Mouse (Mus musculus) CH12.LX (cell line): ENCODE measurements at regions not wholly inside any gene's neighbourhood (a gene's known extent, or its start where the extent isn't known, plus 50 kb on each side); places are given as distances from the start of the nearest gene placed in this dataset.

Source experiments
- DNase-seq: peaks from one replicate; pipeline ENCODE4 v3.0.0-alpha.2; 2013; ENCODE audit errors: extremely low read depth
- H3K27ac ChIP-seq: 2 replicates; pipeline ENCODE4 v1.5.1; 2012; ENCODE audit warnings: low read depth, mild to moderate bottlenecking, control low read depth, moderate library complexity; ENCODE audit not compliant: insufficient read depth
- H3K27me3 ChIP-seq: replicated peaks from 2 replicates; pipeline ENCODE3; 2012; ENCODE audit warnings: inconsistent platforms
- H3K36me3 ChIP-seq, 2 experiments: replicated peaks in 1 of 2; 2 replicates each; pipeline versions ENCODE3 to v1.6.1; 2012; ENCODE audit warnings: inconsistent platforms in 1 of 2, low read length in 1 of 2, mild to moderate bottlenecking in 1 of 2, mixed read lengths in 1 of 2, moderate library complexity in 1 of 2; ENCODE audit not compliant: control insufficient read depth in 1 of 2, insufficient read depth in 1 of 2
- H3K4me1 ChIP-seq, 2 experiments: 2 replicates each; pipeline ENCODE4 v1.6.1; 2012; ENCODE audit warnings: inconsistent platforms in 1 of 2, moderate library complexity in 1 of 2; ENCODE audit not compliant: insufficient read depth in 2 of 2, control insufficient read depth in 1 of 2
- H3K4me2 ChIP-seq: 2 replicates; pipeline ENCODE4 v1.6.1; 2012; ENCODE audit warnings: low read depth, mild to moderate bottlenecking, control low read depth; ENCODE audit not compliant: poor library complexity, insufficient read depth, severe bottlenecking
- H3K4me3 ChIP-seq, 3 experiments: fragments of 150-350 bp in 1 of 3; sonication (generic) in 1 of 3; replicated peaks in 1 of 3; 2 replicates each; pipeline versions ENCODE3 to v1.5.1; 2011 to 2012; ENCODE audit warnings: low read depth in 2 of 3, low read length in 2 of 3, mild to moderate bottlenecking in 2 of 3, moderate library complexity in 2 of 3, control low read depth in 1 of 3, improper control_type of control experiment in 1 of 3, inconsistent platforms in 1 of 3, mixed read lengths in 1 of 3; ENCODE audit not compliant: poor library complexity in 1 of 3
- H3K79me2 ChIP-seq: replicated peaks from 2 replicates; pipeline ENCODE4 v1.6.1; 2012; ENCODE audit warnings: mild to moderate bottlenecking, moderate library complexity; ENCODE audit not compliant: control insufficient read depth, poor library complexity, insufficient read depth, severe bottlenecking; ENCODE audit errors: extremely low read depth
- H3K9ac ChIP-seq: 2 replicates; pipeline ENCODE4 v1.6.1; 2012; ENCODE audit warnings: low read depth, mild to moderate bottlenecking, control low read depth, moderate library complexity; ENCODE audit not compliant: insufficient read depth
- H3K9me3 ChIP-seq: replicated peaks from 2 replicates; pipeline ENCODE3; 2012; ENCODE audit warnings: low read length, inconsistent platforms, mixed read lengths
- BHLHE40 ChIP-seq: IDR thresholded peaks from 2 replicates; pipeline ENCODE4 v1.6.1; 2011; ENCODE audit warnings: mild to moderate bottlenecking, low read depth, low read length, improper control_type of control experiment
- CTCF ChIP-seq, 2 experiments: IDR thresholded peaks in 1 of 2; conservative IDR thresholded peaks in 1 of 2; 2 replicates each; pipeline ENCODE4 v1.5.1; 2011 to 2012; ENCODE audit warnings: low read depth in 2 of 2, low read length in 2 of 2, improper control_type of control experiment in 1 of 2, inconsistent platforms in 1 of 2, mild to moderate bottlenecking in 1 of 2, moderate library complexity in 1 of 2
- ELF1 ChIP-seq: IDR thresholded peaks from 2 replicates; pipeline ENCODE4 v1.6.1; 2014; ENCODE audit warnings: low read depth, mild to moderate bottlenecking, inconsistent platforms, low read length, improper control_type of control experiment
- EP300 ChIP-seq: IDR thresholded peaks from 2 replicates; pipeline ENCODE4 v1.6.1; 2011; ENCODE audit warnings: low read length, improper control_type of control experiment
- ETS1 ChIP-seq: conservative IDR thresholded peaks from 2 replicates; pipeline ENCODE4 v1.6.1; 2012; ENCODE audit warnings: low read depth, mild to moderate bottlenecking, inconsistent platforms, low read length, improper control_type of control experiment, moderate library complexity
- GABPA ChIP-seq: IDR thresholded peaks from 2 replicates; pipeline ENCODE4 v1.6.1; 2012; ENCODE audit warnings: low read depth, low read length, improper control_type of control experiment, inconsistent platforms; ENCODE audit not compliant: insufficient replicate concordance
- HCFC1 ChIP-seq: IDR thresholded peaks from 2 replicates; pipeline ENCODE4 v1.6.1; 2012; ENCODE audit warnings: low read depth, mild to moderate bottlenecking, inconsistent platforms, low read length, improper control_type of control experiment
- IRF4 ChIP-seq: IDR thresholded peaks from 2 replicates; pipeline ENCODE4 v1.6.1; 2014; ENCODE audit warnings: low read depth, mild to moderate bottlenecking, inconsistent platforms, low read length, improper control_type of control experiment
- JUN ChIP-seq: IDR thresholded peaks from 2 replicates; pipeline ENCODE4 v1.6.1; 2011; ENCODE audit warnings: low read depth, mild to moderate bottlenecking, low read length, improper control_type of control experiment, moderate library complexity; ENCODE audit not compliant: insufficient read depth
- JUND ChIP-seq: conservative IDR thresholded peaks from 2 replicates; pipeline ENCODE4 v1.6.1; 2011; ENCODE audit warnings: low read depth, low read length, improper control_type of control experiment
- KAT2A ChIP-seq: IDR thresholded peaks from 2 replicates; pipeline ENCODE4 v1.6.1; 2012; ENCODE audit warnings: low read length, improper control_type of control experiment, inconsistent platforms; ENCODE audit not compliant: insufficient replicate concordance
- MAFK ChIP-seq: IDR thresholded peaks from 2 replicates; pipeline ENCODE4 v1.6.1; 2011; ENCODE audit warnings: low read length, improper control_type of control experiment; ENCODE audit not compliant: insufficient replicate concordance
- MAX ChIP-seq: IDR thresholded peaks from 2 replicates; pipeline ENCODE4 v1.6.1; 2011; ENCODE audit warnings: low read length, improper control_type of control experiment
- MAZ ChIP-seq: IDR thresholded peaks from 2 replicates; pipeline ENCODE4 v1.6.1; 2012; ENCODE audit warnings: low read depth, mild to moderate bottlenecking, inconsistent platforms, low read length, improper control_type of control experiment, moderate library complexity
- MEF2A ChIP-seq: IDR thresholded peaks from 2 replicates; pipeline ENCODE4 v1.6.1; 2014; ENCODE audit warnings: low read depth, mild to moderate bottlenecking, inconsistent platforms, low read length, improper control_type of control experiment, borderline replicate concordance
- MXI1 ChIP-seq: IDR thresholded peaks from 2 replicates; pipeline ENCODE4 v1.6.1; 2011; ENCODE audit warnings: mild to moderate bottlenecking, low read depth, low read length, improper control_type of control experiment
- MYC ChIP-seq: IDR thresholded peaks from 2 replicates; pipeline ENCODE4 v1.6.1; 2011; ENCODE audit warnings: low read depth, mild to moderate bottlenecking, improper control_type of control experiment, low read length
- NELFE ChIP-seq: IDR thresholded peaks from 2 replicates; pipeline ENCODE4 v1.6.1; 2011; ENCODE audit warnings: low read depth, low read length, improper control_type of control experiment
- NRF1 ChIP-seq: IDR thresholded peaks from 2 replicates; pipeline ENCODE4 v1.6.1; 2014; ENCODE audit warnings: low read depth, mild to moderate bottlenecking, inconsistent platforms, low read length, improper control_type of control experiment, moderate library complexity
- POLR2A ChIP-seq: IDR thresholded peaks from 2 replicates; pipeline ENCODE4 v1.6.1; 2011; ENCODE audit warnings: low read depth, mild to moderate bottlenecking, improper control_type of control experiment, low read length
- POLR2AphosphoS2 ChIP-seq: IDR thresholded peaks from 2 replicates; pipeline ENCODE4 v1.6.1; 2011; ENCODE audit warnings: low read depth, low read length, improper control_type of control experiment
- RAD21 ChIP-seq: IDR thresholded peaks from 2 replicates; pipeline ENCODE4 v1.6.1; 2011; ENCODE audit warnings: low read depth, mild to moderate bottlenecking, low read length, improper control_type of control experiment, moderate library complexity
- SIN3A ChIP-seq: IDR thresholded peaks from 2 replicates; pipeline ENCODE4 v1.6.1; 2012; ENCODE audit warnings: low read length, improper control_type of control experiment, inconsistent platforms
- SMC3 ChIP-seq: IDR thresholded peaks from 2 replicates; pipeline ENCODE4 v1.6.1; 2011; ENCODE audit warnings: low read depth, low read length, improper control_type of control experiment
- TBP ChIP-seq: conservative IDR thresholded peaks from 2 replicates; pipeline ENCODE4 v1.6.1; 2011; ENCODE audit warnings: low read depth, low read length, improper control_type of control experiment
- TCF12 ChIP-seq: IDR thresholded peaks from 2 replicates; pipeline ENCODE4 v1.6.1; 2014; ENCODE audit warnings: low read depth, mild to moderate bottlenecking, inconsistent platforms, low read length, improper control_type of control experiment
- USF2 ChIP-seq: conservative IDR thresholded peaks from 2 replicates; pipeline ENCODE4 v1.6.1; 2011; ENCODE audit warnings: low read depth, low read length, improper control_type of control experiment
- ZNF384 ChIP-seq: IDR thresholded peaks from 2 replicates; pipeline ENCODE4 v1.6.1; 2012; ENCODE audit warnings: low read depth, low read length, improper control_type of control experiment, inconsistent platforms
- dilution Hi-C: fragments of 300-500 bp; cut with MboI; formaldehyde crosslinking; loops from 2 replicates; pipeline ENCODE4 v1.14.3; 2020; ENCODE audit warnings: low sequenced_read_pairs; ENCODE audit not compliant: extremely low pct_unique_long_range_greater_than_20kb, extremely low pct_ligation_motif_present
- in situ Hi-C: fragments of 300-500 bp; cut with MboI; formaldehyde crosslinking; loops from 3 replicates; pipeline ENCODE4 v1.14.3; 2019; ENCODE audit warnings: low sequenced_read_pairs, low pct_ligation_motif_present, low pct_unique_long_range_greater_than_20kb, mixed read lengths

GRCm38 (mm10) chr10:95030801-95031200, 86.2 kb upstream of the Plxnc1 start:
- in situ Hi-C loops (no loop called here), dilution Hi-C loops (no loop called here)
- Histone ChIP-seq H3K79me2 (no peaks in the 10 kb centered on the region), H3K27ac (no peak overlapping the region), H3K4me3 (no peak overlapping the region), H3K9me3 (no peaks in the 10 kb centered on the region), H3K36me3 (no peaks in the 10 kb centered on the region), H3K9ac (no peak overlapping the region), H3K27me3 (no peaks in the 10 kb centered on the region), H3K4me2 (no peak overlapping the region), H3K4me1 (peaks cover 5 to 16% of the 10 kb centered on the region in 2 experiments)
- DNase-seq: no peak
- TF ChIP-seq RAD21 (no peak), TBP (no peak), ZNF384 (no peak), TCF12 (no peak), JUND (no peak), NRF1 (no peak), POLR2A (no peak), CTCF (conservative IDR thresholded peaks at IDR 0.05 in 1 of 2, IDR thresholded peaks at IDR 0.05 in 1 of 2; ENCODE audit: low read depth in 2 of 2, low read length in 2 of 2) (no peak), MYC (no peak), BHLHE40 (no peak), IRF4 (no peak), MEF2A (no peak), HCFC1 (no peak), SIN3A (no peak), ETS1 (no peak), NELFE (no peak)

- H3K4me1 ChIP-seq: peaks cover 5 to 16% of the 10 kb centered on the region in 2 experiments
- H3K79me2 ChIP-seq: no peaks in the 10 kb centered on the region
- H3K27me3 ChIP-seq: no peaks in the 10 kb centered on the region
- no peak overlapping the region for H3K27ac ChIP-seq
- TF ChIP-seq SMC3: no peak
- no peak for TF ChIP-seq TBP
- no peak for TF ChIP-seq USF2
- TF ChIP-seq POLR2AphosphoS2: no peak
- TF ChIP-seq MAX: no peak
- TF ChIP-seq MEF2A: no peak
- TF ChIP-seq NELFE: no peak
- no peak for TF ChIP-seq POLR2A
- TF ChIP-seq MAZ: no peak
- TF ChIP-seq ZNF384: no peak
- no peak for TF ChIP-seq SIN3A
- TF ChIP-seq JUN: no peak
- TF ChIP-seq IRF4: no peak
- TF ChIP-seq KAT2A: no peak
- TF ChIP-seq ELF1: no peak
- no peak for TF ChIP-seq MAFK
- TF ChIP-seq MXI1: no peak
- no peak for TF ChIP-seq MYC
- TF ChIP-seq EP300: no peak
- no peak for TF ChIP-seq GABPA
- no peak overlapping the region for H3K4me2 ChIP-seq
- H3K9ac ChIP-seq: no peak overlapping the region
- DNase-seq: no peak
- in situ Hi-C loops (no loop called here), dilution Hi-C loops (no loop called here)
- no peaks in the 10 kb centered on the region for H3K9me3 ChIP-seq
- H3K4me3 ChIP-seq: no peak overlapping the region
- no peaks in the 10 kb centered on the region for H3K36me3 ChIP-seq
Observed at GRCm38 (mm10) chr10:95029554-95029953, 84.9 kb upstream of the Plxnc1 start.
